Mouse (Mus musculus): ENCODE measurements around the gene Myo1h. TPM values are rescaled to one million over a fixed set of nuclear protein-coding genes. Genes with fewer than 3 reads are reported as not detected.

Gene Myo1h
- polyA plus RNA-seq, 1 experiment, result 0.69 TPM

- DNase-seq, result no peak
- H3K27me3 ChIP-seq (ENCODE audit: control insufficient read depth, insufficient read depth, low read length), result no peaks in the 10 kb centered on the region
- WGBS, result 84% methylated on average over 8 of the region's 8 CpGs
- no peak for TF ChIP-seq CTCF (IDR thresholded peaks at IDR 0.05; ENCODE audit: borderline replicate concordance, control insufficient read depth, extremely low read depth, insufficient read depth, low read length, poor library complexity)
- no peak for TF ChIP-seq POLR2A (IDR thresholded peaks at IDR 0.05; ENCODE audit: control insufficient read depth, extremely low read depth, insufficient read depth, low read length, poor library complexity)
- H3K36me3 ChIP-seq (ENCODE audit: control insufficient read depth, insufficient read depth, low read length), result no peaks in the 10 kb centered on the region
- no peak overlapping the region for H3K27ac ChIP-seq (ENCODE audit: control insufficient read depth, insufficient read depth, low read length)
- H3K4me3 ChIP-seq (ENCODE audit: control insufficient read depth, insufficient read depth, low read length), result no peak overlapping the region
- H3K4me1 ChIP-seq (replicated peaks; ENCODE audit: control insufficient read depth, insufficient read depth, low read length), result no peaks in the 10 kb centered on the region
These were observed 24.2 kb upstream of the Myo1h start for GRCm38 (mm10) chr5:114264791-114265190.

- Histone ChIP-seq H3K4me1 (replicated peaks; ENCODE audit: control insufficient read depth, insufficient read depth, low read length) (no peaks in the 10 kb centered on the region), H3K27ac (ENCODE audit: control insufficient read depth, insufficient read depth, low read length) (no peak overlapping the region), H3K27me3 (ENCODE audit: control insufficient read depth, insufficient read depth, low read length) (no peaks in the 10 kb centered on the region; the same call in 1 of the 2 replicates), H3K4me3 (ENCODE audit: control insufficient read depth, insufficient read depth, low read length) (no peak overlapping the region), H3K36me3 (ENCODE audit: control insufficient read depth, insufficient read depth, low read length) (no peaks in the 10 kb centered on the region)
- DNase-seq, result no peak
- TF ChIP-seq CTCF (IDR thresholded peaks at IDR 0.05; ENCODE audit: borderline replicate concordance, control insufficient read depth, extremely low read depth, insufficient read depth, low read length, poor library complexity) (no peak), POLR2A (IDR thresholded peaks at IDR 0.05; ENCODE audit: control insufficient read depth, extremely low read depth, insufficient read depth, low read length, poor library complexity) (no peak)
- WGBS, result 12% methylated on average over 7 of the region's 7 CpGs
These were observed 20.3 kb upstream of the Myo1h start for GRCm38 (mm10) chr5:114268646-114269045.

GRCm38 (mm10) chr5:114269499-114269898, 19.5 kb upstream of the Myo1h start:
- no peak for DNase-seq
- H3K36me3 ChIP-seq (ENCODE audit: control insufficient read depth, insufficient read depth, low read length), result no peaks in the 10 kb centered on the region
- H3K27me3 ChIP-seq (ENCODE audit: control insufficient read depth, insufficient read depth, low read length), result no peaks in the 10 kb centered on the region; the same call in 1 of the 2 replicates
- H3K4me3 ChIP-seq (ENCODE audit: control insufficient read depth, insufficient read depth, low read length), result no peak overlapping the region
- WGBS, result 6% methylated on average over 7 of the region's 7 CpGs
- TF ChIP-seq POLR2A (IDR thresholded peaks at IDR 0.05; ENCODE audit: control insufficient read depth, extremely low read depth, insufficient read depth, low read length, poor library complexity), result no peak
- no peak for TF ChIP-seq CTCF (IDR thresholded peaks at IDR 0.05; ENCODE audit: borderline replicate concordance, control insufficient read depth, extremely low read depth, insufficient read depth, low read length, poor library complexity)
- no peaks in the 10 kb centered on the region for H3K4me1 ChIP-seq (replicated peaks; ENCODE audit: control insufficient read depth, insufficient read depth, low read length)
- no peak overlapping the region for H3K27ac ChIP-seq (ENCODE audit: control insufficient read depth, insufficient read depth, low read length)

- no peak for DNase-seq
- Histone ChIP-seq H3K27ac (ENCODE audit: control insufficient read depth, insufficient read depth, low read length) (no peak overlapping the region), H3K27me3 (ENCODE audit: control insufficient read depth, insufficient read depth, low read length) (no peaks in the 10 kb centered on the region; the same call in 1 of the 2 replicates), H3K4me3 (ENCODE audit: control insufficient read depth, insufficient read depth, low read length) (no peak overlapping the region), H3K4me1 (replicated peaks; ENCODE audit: control insufficient read depth, insufficient read depth, low read length) (no peaks in the 10 kb centered on the region), H3K36me3 (ENCODE audit: control insufficient read depth, insufficient read depth, low read length) (no peaks in the 10 kb centered on the region)
- TF ChIP-seq CTCF (IDR thresholded peaks at IDR 0.05; ENCODE audit: borderline replicate concordance, control insufficient read depth, extremely low read depth, insufficient read depth, low read length, poor library complexity) (no peak), POLR2A (IDR thresholded peaks at IDR 0.05; ENCODE audit: control insufficient read depth, extremely low read depth, insufficient read depth, low read length, poor library complexity) (no peak)
- 44% methylated on average over 12 of the region's 12 CpGs for WGBS
These were observed 19.0 kb upstream of the Myo1h start for GRCm38 (mm10) chr5:114269984-114270383.

GRCm38 (mm10) chr5:114273693-114274402, 15.1 kb upstream of the Myo1h start, which contains the start of gene Foxn4:
TSS of gene Foxn4 (minus strand) at chr5:114273807.
- 3% methylated on average over 55 of the region's 56 CpGs for WGBS
- DNase-seq, result no peak
- no peak within 1 kb of the TSS for H3K27ac ChIP-seq (ENCODE audit: control insufficient read depth, insufficient read depth, low read length)
- peaks cover 7% of the 10 kb centered on the region; the same call in 1 of the 2 replicates for H3K27me3 ChIP-seq (ENCODE audit: control insufficient read depth, insufficient read depth, low read length)
- H3K4me1 ChIP-seq (replicated peaks; ENCODE audit: control insufficient read depth, insufficient read depth, low read length), result no peaks in the 10 kb centered on the region
- TF ChIP-seq CTCF (IDR thresholded peaks at IDR 0.05; ENCODE audit: borderline replicate concordance, control insufficient read depth, extremely low read depth, insufficient read depth, low read length, poor library complexity) (no peak), POLR2A (IDR thresholded peaks at IDR 0.05; ENCODE audit: control insufficient read depth, extremely low read depth, insufficient read depth, low read length, poor library complexity) (no peak)
- no peak within 1 kb of the TSS for H3K4me3 ChIP-seq (ENCODE audit: control insufficient read depth, insufficient read depth, low read length)
- H3K36me3 ChIP-seq (ENCODE audit: control insufficient read depth, insufficient read depth, low read length), result no peaks in the 10 kb centered on the region

- TF ChIP-seq POLR2A (IDR thresholded peaks at IDR 0.05; ENCODE audit: control insufficient read depth, extremely low read depth, insufficient read depth, low read length, poor library complexity), result no peak
- no peak for TF ChIP-seq CTCF (IDR thresholded peaks at IDR 0.05; ENCODE audit: borderline replicate concordance, control insufficient read depth, extremely low read depth, insufficient read depth, low read length, poor library complexity)
- H3K27me3 ChIP-seq (ENCODE audit: control insufficient read depth, insufficient read depth, low read length), result peaks cover 7% of the 10 kb centered on the region; the same call in 1 of the 2 replicates
These were observed 13.6 kb upstream of the Myo1h start for GRCm38 (mm10) chr5:114275339-114275738.

More at GRCm38 (mm10) chr5:114275339-114275738, 13.6 kb upstream of the Myo1h start:
- H3K4me3 ChIP-seq (ENCODE audit: control insufficient read depth, insufficient read depth, low read length), result no peak overlapping the region
- H3K36me3 ChIP-seq (ENCODE audit: control insufficient read depth, insufficient read depth, low read length), result no peaks in the 10 kb centered on the region
- no peak overlapping the region for H3K27ac ChIP-seq (ENCODE audit: control insufficient read depth, insufficient read depth, low read length)
- DNase-seq, result no peak
- whole genome bisulfite sequencing, result 50% methylated on average over 8 of the region's 8 CpGs
- no peaks in the 10 kb centered on the region for H3K4me1 ChIP-seq (replicated peaks; ENCODE audit: control insufficient read depth, insufficient read depth, low read length)
